Mouse (Mus musculus): ENCODE data around the gene Tmtc1. TPM values are rescaled to one million over a fixed set of nuclear protein-coding genes. Genes with fewer than 3 reads are reported as not detected.

Tmtc1 gene
- polyA plus RNA-seq, 1 experiment from 2014 or later, result 2.4 TPM

- Histone ChIP-seq H3K27ac (no peak overlapping the region), H3K4me1 (no peaks in the 10 kb centered on the region), H3K4me3 (replicated peaks) (no peak overlapping the region), H3K9me3 (no peaks in the 10 kb centered on the region), H3K4me2 (no peak overlapping the region), H3K9ac (no peak overlapping the region), H3K36me3 (no peaks in the 10 kb centered on the region), H3K27me3 (replicated peaks) (no peaks in the 10 kb centered on the region)
- no peak for ATAC-seq (ENCODE audit: insufficient read depth, low FRiP score, low read depth)
- 52% methylated on average over 3 of the region's 3 CpGs for WGBS
Measured at GRCm38 (mm10) chr6:148362475-148362874, 81.7 kb downstream of the Tmtc1 start.

- Histone ChIP-seq H3K27ac (no peak overlapping the region), H3K9me3 (0 out of 2 replicates have a peak, but pooled peaks cover 5% of the 10 kb centered on the region), H3K27me3 (replicated peaks) (no peaks in the 10 kb centered on the region), H3K4me1 (no peaks in the 10 kb centered on the region), H3K4me3 (replicated peaks) (no peak overlapping the region), H3K9ac (no peak overlapping the region), H3K36me3 (0 out of 2 replicates have a peak, but pooled peaks cover 6% of the 10 kb centered on the region), H3K4me2 (no peak overlapping the region)
- WGBS, result 79% methylated on average over 7 of the region's 7 CpGs
- ATAC-seq (ENCODE audit: insufficient read depth, low FRiP score, low read depth), result no peak
Measured at GRCm38 (mm10) chr6:148359348-148359905, 84.8 kb downstream of the Tmtc1 start.

- 68% methylated on average over 8 of the region's 12 CpGs for WGBS
Measured at GRCm38 (mm10) chr6:148358580-148359246, 85.5 kb downstream of the Tmtc1 start.

GRCm38 (mm10) chr6:148356141-148356540 is 88.0 kb downstream of the Tmtc1 start:
- H3K36me3 ChIP-seq, result 0 out of 2 replicates have a peak, but pooled peaks cover 6% of the 10 kb centered on the region
- H3K27me3 ChIP-seq (replicated peaks), result no peaks in the 10 kb centered on the region
- ATAC-seq (ENCODE audit: insufficient read depth, low FRiP score, low read depth), result no peak
- 0 out of 2 replicates have a peak, but pooled peaks cover 5% of the 10 kb centered on the region for H3K9me3 ChIP-seq
- H3K4me2 ChIP-seq, result no peak overlapping the region
- H3K9ac ChIP-seq, result no peak overlapping the region
- H3K27ac ChIP-seq, result no peak overlapping the region
- no peak overlapping the region for H3K4me3 ChIP-seq (replicated peaks)
- H3K4me1 ChIP-seq, result no peaks in the 10 kb centered on the region

More at GRCm38 (mm10) chr6:148358580-148359246, 85.5 kb downstream of the Tmtc1 start:
- no peak overlapping the region for H3K4me3 ChIP-seq (replicated peaks)
- no peak for ATAC-seq (ENCODE audit: insufficient read depth, low FRiP score, low read depth)
- H3K27ac ChIP-seq, result no peak overlapping the region
- no peak overlapping the region for H3K4me2 ChIP-seq
- no peaks in the 10 kb centered on the region for H3K4me1 ChIP-seq
- H3K36me3 ChIP-seq, result 0 out of 2 replicates have a peak, but pooled peaks cover 6% of the 10 kb centered on the region
- no peak overlapping the region for H3K9ac ChIP-seq
- H3K27me3 ChIP-seq (replicated peaks), result no peaks in the 10 kb centered on the region
- 0 out of 2 replicates have a peak, but pooled peaks cover 5% of the 10 kb centered on the region for H3K9me3 ChIP-seq

- no peaks in the 10 kb centered on the region for H3K4me1 ChIP-seq
- peak overlapping the region; percentile 73 for H3K4me2 ChIP-seq
- 0 out of 2 replicates have a peak, but pooled peaks cover 5% of the 10 kb centered on the region for H3K9me3 ChIP-seq
- H3K27me3 ChIP-seq (replicated peaks), result no peaks in the 10 kb centered on the region
- WGBS, result 35% methylated on average over 85 of the region's 85 CpGs
- H3K4me3 ChIP-seq (replicated peaks), result peak overlapping the region; percentile 48
- ATAC-seq (ENCODE audit: insufficient read depth, low FRiP score, low read depth), result peak; percentile 77; the same call in 1 of the 2 replicates
- H3K36me3 ChIP-seq, result 0 out of 2 replicates have a peak, but pooled peaks cover 6% of the 10 kb centered on the region
- H3K9ac ChIP-seq, result 0 out of 2 replicates have a peak overlapping the region, but pooled peaks have one; percentile 32
- no peak overlapping the region for H3K27ac ChIP-seq
Measured at GRCm38 (mm10) chr6:148354509-148355474, 89.4 kb downstream of the Tmtc1 start.

- Histone ChIP-seq H3K27me3 (replicated peaks) (no peaks in the 10 kb centered on the region), H3K4me1 (no peaks in the 10 kb centered on the region), H3K9ac (no peak overlapping the region), H3K9me3 (0 out of 2 replicates have a peak, but pooled peaks cover 5% of the 10 kb centered on the region), H3K4me3 (replicated peaks) (peak overlapping the region; percentile 48), H3K4me2 (peak overlapping the region; percentile 73), H3K27ac (no peak overlapping the region), H3K36me3 (0 out of 2 replicates have a peak, but pooled peaks cover 6% of the 10 kb centered on the region)
- no peak for ATAC-seq (ENCODE audit: insufficient read depth, low FRiP score, low read depth)
- WGBS, result 85% methylated on average over 16 of the region's 16 CpGs
Measured at GRCm38 (mm10) chr6:148354151-148354508, 90.1 kb downstream of the Tmtc1 start.

- Histone ChIP-seq H3K4me2 (no peak overlapping the region), H3K36me3 (no peaks in the 10 kb centered on the region), H3K4me3 (replicated peaks) (no peak overlapping the region), H3K27ac (no peak overlapping the region), H3K27me3 (replicated peaks) (no peaks in the 10 kb centered on the region), H3K9me3 (no peaks in the 10 kb centered on the region), H3K4me1 (no peaks in the 10 kb centered on the region), H3K9ac (no peak overlapping the region)
- WGBS, result 82% methylated on average over 3 of the region's 3 CpGs
- ATAC-seq (ENCODE audit: insufficient read depth, low FRiP score, low read depth), result no peak
Measured at GRCm38 (mm10) chr6:148345001-148345400, 99.2 kb downstream of the Tmtc1 start.

- H3K9me3 ChIP-seq, result no peaks in the 10 kb centered on the region
- H3K27ac ChIP-seq, result no peak overlapping the region
- H3K36me3 ChIP-seq, result no peaks in the 10 kb centered on the region
- no peak overlapping the region for H3K9ac ChIP-seq
- no peak overlapping the region for H3K4me3 ChIP-seq (replicated peaks)
- H3K4me2 ChIP-seq, result no peak overlapping the region
- no peak for ATAC-seq (ENCODE audit: insufficient read depth, low FRiP score, low read depth)
- WGBS, result 82% methylated on average over 2 of the region's 2 CpGs
- H3K27me3 ChIP-seq (replicated peaks), result no peaks in the 10 kb centered on the region
- no peaks in the 10 kb centered on the region for H3K4me1 ChIP-seq
Measured at GRCm38 (mm10) chr6:148342191-148342590, 102.0 kb downstream of the Tmtc1 start.

GRCm38 (mm10) chr6:148341765-148342164 is 102.4 kb downstream of the Tmtc1 start:
- Histone ChIP-seq H3K36me3 (no peaks in the 10 kb centered on the region), H3K4me3 (replicated peaks) (no peak overlapping the region), H3K27me3 (replicated peaks) (no peaks in the 10 kb centered on the region), H3K4me2 (no peak overlapping the region), H3K9me3 (no peaks in the 10 kb centered on the region), H3K27ac (no peak overlapping the region), H3K4me1 (no peaks in the 10 kb centered on the region), H3K9ac (no peak overlapping the region)
- WGBS, result 66% methylated on average over 2 of the region's 2 CpGs
- no peak for ATAC-seq (ENCODE audit: insufficient read depth, low FRiP score, low read depth)

GRCm38 (mm10) chr6:148338326-148338957 is 105.7 kb downstream of the Tmtc1 start:
- no peak overlapping the region for H3K27ac ChIP-seq
- no peaks in the 10 kb centered on the region for H3K4me1 ChIP-seq
- H3K36me3 ChIP-seq, result no peaks in the 10 kb centered on the region
- no peak overlapping the region for H3K4me3 ChIP-seq (replicated peaks)
- no peak for ATAC-seq (ENCODE audit: insufficient read depth, low FRiP score, low read depth)
- H3K27me3 ChIP-seq (replicated peaks), result no peaks in the 10 kb centered on the region
- no peaks in the 10 kb centered on the region for H3K9me3 ChIP-seq
- no peak overlapping the region for H3K9ac ChIP-seq
- 73% methylated on average over 3 of the region's 3 CpGs for WGBS
- H3K4me2 ChIP-seq, result no peak overlapping the region

GRCm38 (mm10) chr6:148336290-148336955 is 107.8 kb downstream of the Tmtc1 start:
- H3K27me3 ChIP-seq (replicated peaks), result no peaks in the 10 kb centered on the region
- ATAC-seq (ENCODE audit: insufficient read depth, low FRiP score, low read depth), result no peak
- no peak overlapping the region for H3K4me2 ChIP-seq
- H3K4me1 ChIP-seq, result no peaks in the 10 kb centered on the region
- H3K36me3 ChIP-seq, result no peaks in the 10 kb centered on the region
- no peak overlapping the region for H3K4me3 ChIP-seq (replicated peaks)
- no peaks in the 10 kb centered on the region for H3K9me3 ChIP-seq
- no peak overlapping the region for H3K27ac ChIP-seq
- H3K9ac ChIP-seq, result no peak overlapping the region
